Mouse (Mus musculus) hindbrain, embryonic 15.5 days (tissue): Measurements from ENCODE around the gene Lrig2. TPM values are rescaled to one million over a fixed set of nuclear protein-coding genes. Genes with fewer than 3 reads are reported as not detected.
"Not testable (repeated sequence)": the region's sequence is repeated elsewhere in the genome, so short reads cannot be mapped to it uniquely, and the experiment has no call there.

Experiments used
- ATAC-seq: fragments of 200-750 bp; cut with Nextera tagmentation; 2 replicates; pipeline ENCODE4 v1.8.0; 2017; ENCODE audit warnings: low read depth, moderate number of reproducible peaks, moderate TSS enrichment; ENCODE audit not compliant: low FRiP score
- H3K27ac ChIP-seq: fragments of 300-500 bp; sonication (generic); replicated peaks from 2 replicates; pipeline ENCODE4 v1.5.1; 2015; ENCODE audit warnings: mild to moderate bottlenecking, inconsistent platforms
- H3K27me3 ChIP-seq: fragments of 300-500 bp; sonication (generic); 2 replicates; pipeline ENCODE4 v1.6.1; 2015; ENCODE audit warnings: control low read depth, inconsistent platforms
- H3K36me3 ChIP-seq: fragments of 300-500 bp; sonication (generic); 2 replicates; pipeline ENCODE4 v1.6.1; 2015; ENCODE audit warnings: control low read depth, inconsistent platforms
- H3K4me1 ChIP-seq: fragments of 300-500 bp; sonication (generic); replicated peaks from 2 replicates; pipeline ENCODE4 v1.6.1; 2015; ENCODE audit warnings: control low read depth, inconsistent platforms
- H3K4me2 ChIP-seq: fragments of 300-500 bp; sonication (generic); 2 replicates; pipeline ENCODE4 v1.6.1; 2015; ENCODE audit warnings: moderate library complexity, mild to moderate bottlenecking, inconsistent platforms
- H3K4me3 ChIP-seq: fragments of 300-500 bp; sonication (generic); 2 replicates; pipeline ENCODE4 v1.5.1; 2015; ENCODE audit warnings: mild to moderate bottlenecking, inconsistent platforms
- H3K9ac ChIP-seq: fragments of 300-500 bp; sonication (generic); 2 replicates; pipeline ENCODE4 v1.6.1; 2015; ENCODE audit warnings: inconsistent platforms
- H3K9me3 ChIP-seq: fragments of 300-500 bp; sonication (generic); 2 replicates; pipeline ENCODE4 v1.6.1; 2016; ENCODE audit warnings: control low read depth, inconsistent platforms
- WGBS: fragments of 180-500 bp; shearing (Covaris S2); methylation state at CpG from one replicate; pipeline ENCODE4 v1.1.7; 2015; 5-methylcytosine and 5-hydroxymethylcytosine counted together
- polyA plus RNA-seq: library from polyadenylated mRNA; unstranded; fragments of >200 nt; fragmentation: Nextera tagmentation; extraction: Ambion mirVana; gene quantifications from 2 replicates; pipeline ENCODE4 v1.2.1, GENCODE M21; 2015

Lrig2 gene
- polyA plus RNA-seq, 1 experiment from 2014 or later: 25.5 TPM

DNA sequence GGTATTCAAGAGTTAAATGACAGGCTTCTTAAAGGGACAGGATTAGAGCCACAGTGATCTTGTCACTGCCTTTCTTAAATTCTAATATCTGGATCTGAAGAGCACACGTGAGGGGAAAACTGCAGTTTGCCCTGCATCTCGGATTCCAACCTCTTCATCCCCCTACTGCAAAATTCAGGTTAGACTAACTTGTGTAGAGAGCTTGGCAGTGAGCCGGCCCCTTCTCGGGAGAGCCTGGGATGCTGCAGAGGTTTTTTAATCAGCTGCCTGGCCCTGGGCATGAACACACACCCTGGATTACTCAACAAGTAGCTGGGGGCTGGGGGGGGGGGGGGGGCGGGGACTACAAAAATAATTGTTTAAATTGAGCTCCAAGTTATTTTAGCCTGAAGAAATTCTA is 69.4 kb downstream of the Lrig2 start:
- Histone ChIP-seq H3K9me3 (no peaks in the 10 kb centered on the region), H3K4me1 (peaks cover 7% of the 10 kb centered on the region), H3K27ac (peak overlapping the region; percentile 56; the same call in 1 of the 2 replicates), H3K9ac (no peak overlapping the region), H3K36me3 (no peaks in the 10 kb centered on the region), H3K4me2 (peak overlapping the region; percentile 49), H3K27me3 (no peaks in the 10 kb centered on the region), H3K4me3 (peak overlapping the region; percentile 17; the same call in 1 of the 2 replicates)
- WGBS: 27% methylated on average over 5 of the region's 5 CpGs
- peak; percentile 57; the same call in 1 of the 2 replicates for ATAC-seq

DNA sequence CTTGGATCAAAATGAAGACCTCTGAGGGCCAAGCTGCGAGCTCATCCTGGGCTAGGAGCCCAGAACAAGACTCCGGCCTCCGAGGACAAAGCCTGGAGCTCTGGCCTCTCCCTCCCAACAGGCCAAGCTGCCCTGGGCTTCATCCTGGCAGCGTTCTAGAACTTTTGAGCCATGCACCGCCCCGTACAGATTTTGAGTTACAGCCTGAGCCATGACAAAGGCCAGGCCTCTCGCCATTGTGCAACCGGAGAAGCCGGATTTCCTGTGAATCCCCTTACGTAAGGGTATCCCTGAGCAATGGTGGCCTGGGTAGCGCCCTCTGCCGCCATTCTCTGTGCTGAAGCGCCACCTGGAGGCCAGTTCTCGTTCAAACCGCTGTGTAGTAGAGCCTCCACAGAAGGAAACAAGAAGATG is 69.8 kb downstream of the Lrig2 start:
- 17% methylated on average over 15 of the region's 15 CpGs for WGBS
- H3K4me1 ChIP-seq: peaks cover 8% of the 10 kb centered on the region
- no peaks in the 10 kb centered on the region for H3K9me3 ChIP-seq
- H3K27ac ChIP-seq: peak overlapping the region; percentile 51
- 0 out of 2 replicates have a peak overlapping the region, but pooled peaks have one; percentile 21 for H3K9ac ChIP-seq
- H3K27me3 ChIP-seq: no peaks in the 10 kb centered on the region
- no peaks in the 10 kb centered on the region for H3K36me3 ChIP-seq
- peak overlapping the region; percentile 17; the same call in 1 of the 2 replicates for H3K4me3 ChIP-seq
- peak; percentile 97 for ATAC-seq
- peak overlapping the region; percentile 49 for H3K4me2 ChIP-seq

DNA sequence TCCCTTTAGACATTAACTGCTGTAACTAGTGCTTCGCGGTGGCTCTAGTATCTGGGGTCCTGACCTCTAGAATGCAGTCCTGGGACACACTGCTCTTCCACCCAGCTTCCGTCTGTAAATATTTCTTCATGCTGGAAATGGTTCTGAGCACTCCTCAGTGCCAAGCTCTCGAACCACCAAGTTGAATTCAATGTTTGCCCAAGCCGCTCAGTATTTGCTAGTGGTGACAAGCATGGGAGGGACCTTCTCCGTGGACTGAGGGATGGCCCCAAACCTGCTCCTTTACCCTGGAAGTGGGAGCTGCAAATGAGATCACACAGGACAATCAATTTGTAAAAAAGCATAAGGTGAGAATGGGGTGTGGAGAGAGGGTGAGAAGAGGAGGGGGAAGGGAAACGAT is 70.3 kb downstream of the Lrig2 start:
- WGBS: 85% methylated on average over 7 of the region's 7 CpGs
- ATAC-seq: 0 out of 2 replicates have a peak, but pooled peaks have one; percentile 2
- Histone ChIP-seq H3K36me3 (no peaks in the 10 kb centered on the region), H3K27me3 (no peaks in the 10 kb centered on the region), H3K4me3 (no peak overlapping the region), H3K4me1 (peaks cover 8% of the 10 kb centered on the region), H3K9me3 (no peaks in the 10 kb centered on the region), H3K27ac (peak overlapping the region; percentile 51; the same call in 1 of the 2 replicates), H3K9ac (no peak overlapping the region), H3K4me2 (peak overlapping the region; percentile 49)

DNA sequence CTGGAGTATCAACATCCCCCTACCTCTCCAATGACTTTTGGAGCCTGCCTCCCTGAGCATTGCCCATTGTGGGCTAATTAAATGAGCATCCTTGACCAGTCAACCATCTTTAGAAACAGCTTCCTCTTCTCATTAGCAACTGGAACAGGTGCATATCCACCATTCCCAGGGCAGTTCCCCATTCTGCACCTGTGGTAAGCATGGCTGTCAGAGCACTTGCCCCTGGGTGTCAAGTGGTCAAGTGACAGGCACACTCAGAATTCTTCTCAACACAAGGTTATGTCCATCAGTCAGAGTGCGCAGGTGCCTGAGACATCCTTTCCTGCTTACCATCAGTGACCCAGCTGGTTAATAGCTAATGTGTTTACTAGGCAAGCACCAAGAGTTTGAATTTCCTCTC is 72.9 kb downstream of the Lrig2 start:
- 94% methylated on average over 1 of the region's 1 CpGs for WGBS
- no peak overlapping the region for H3K9ac ChIP-seq
- no peak overlapping the region for H3K27ac ChIP-seq
- no peak overlapping the region for H3K4me2 ChIP-seq
- no peaks in the 10 kb centered on the region for H3K36me3 ChIP-seq
- no peak for ATAC-seq
- no peaks in the 10 kb centered on the region for H3K27me3 ChIP-seq
- peaks cover 12% of the 10 kb centered on the region for H3K4me1 ChIP-seq
- no peak overlapping the region for H3K4me3 ChIP-seq
- H3K9me3 ChIP-seq: no peaks in the 10 kb centered on the region

DNA sequence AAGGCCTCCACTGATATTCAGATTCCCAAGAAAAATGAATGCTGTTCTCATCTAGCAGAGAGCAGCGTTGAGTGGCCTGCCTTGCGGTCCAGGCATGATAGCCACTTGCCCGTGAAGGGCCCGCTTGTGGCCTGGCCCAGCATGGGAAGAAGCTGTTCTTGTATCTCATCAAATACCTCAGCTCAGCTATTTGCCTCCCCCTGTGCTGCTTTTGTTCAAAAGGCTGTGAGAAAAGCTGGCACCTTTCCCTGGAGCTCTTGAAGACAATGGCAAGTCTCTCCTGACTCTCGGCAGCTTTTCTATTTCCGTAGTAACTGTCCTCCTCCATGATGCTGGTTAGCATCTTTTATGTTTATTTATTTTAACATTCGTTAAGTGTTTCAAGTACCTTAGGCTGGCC is 74.1 kb downstream of the Lrig2 start:
- no peak overlapping the region for H3K27ac ChIP-seq
- no peaks in the 10 kb centered on the region for H3K36me3 ChIP-seq
- 46% methylated on average over 7 of the region's 7 CpGs for WGBS
- no peaks in the 10 kb centered on the region for H3K9me3 ChIP-seq
- H3K27me3 ChIP-seq: no peaks in the 10 kb centered on the region
- H3K4me1 ChIP-seq: peaks cover 12% of the 10 kb centered on the region
- H3K9ac ChIP-seq: no peak overlapping the region
- ATAC-seq: no peak
- H3K4me3 ChIP-seq: no peak overlapping the region
- H3K4me2 ChIP-seq: no peak overlapping the region

DNA sequence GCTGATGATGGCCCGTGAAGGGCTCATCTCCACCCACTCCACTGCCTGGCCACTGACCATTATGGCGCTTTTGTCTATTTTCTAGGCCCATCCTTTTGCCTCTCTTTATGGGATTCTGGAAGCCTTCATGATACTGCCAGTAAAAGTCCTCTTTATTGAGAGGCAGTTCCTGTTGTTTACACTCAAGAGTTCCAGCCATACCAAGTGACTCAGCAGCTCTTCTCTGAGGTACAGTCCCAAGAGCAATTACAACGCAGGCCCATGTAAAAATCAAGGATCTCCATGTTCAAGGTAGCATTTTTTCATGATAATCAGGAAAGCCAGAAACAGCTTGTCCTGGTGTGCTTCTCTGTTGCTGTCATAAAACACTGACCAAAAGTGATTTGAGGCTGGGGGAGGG is 75.8 kb downstream of the Lrig2 start:
- Histone ChIP-seq H3K9me3 (no peaks in the 10 kb centered on the region), H3K4me2 (no peak overlapping the region), H3K27ac (no peak overlapping the region), H3K4me3 (no peak overlapping the region), H3K27me3 (no peaks in the 10 kb centered on the region), H3K36me3 (no peaks in the 10 kb centered on the region), H3K9ac (no peak overlapping the region), H3K4me1 (0 out of 2 replicates have a peak, but pooled peaks cover 8% of the 10 kb centered on the region)
- ATAC-seq: no peak
- 97% methylated on average over 3 of the region's 3 CpGs for WGBS

DNA sequence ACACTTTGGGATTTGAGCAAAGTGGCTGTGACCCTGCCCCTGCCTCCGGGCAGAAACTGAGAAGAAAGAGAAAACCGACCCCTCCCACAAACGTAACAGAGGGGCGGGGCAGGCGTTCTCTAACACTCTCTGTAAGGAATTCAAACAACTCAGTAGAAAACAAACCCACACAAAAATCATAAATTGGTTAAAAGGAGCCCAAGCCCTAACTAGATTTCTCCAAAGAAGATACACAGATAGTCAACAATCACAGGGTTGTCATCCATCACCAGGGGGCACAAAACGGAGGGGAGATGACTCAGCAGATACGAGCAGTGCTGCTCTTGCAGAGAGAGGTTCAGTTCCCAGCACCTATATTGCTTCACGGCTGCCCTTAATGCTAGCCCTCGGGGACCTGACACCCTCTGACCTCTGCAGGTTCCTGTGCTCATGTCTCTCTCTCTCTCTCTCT is 77.4 kb downstream of the Lrig2 start:
- peak overlapping the region; percentile 29 for H3K4me3 ChIP-seq
- no peaks in the 10 kb centered on the region for H3K27me3 ChIP-seq
- no peak for ATAC-seq
- 5% methylated on average over 9 of the region's 9 CpGs for WGBS
- 0 out of 2 replicates have a peak, but pooled peaks cover 8% of the 10 kb centered on the region for H3K4me1 ChIP-seq
- peak overlapping the region; percentile 49 for H3K4me2 ChIP-seq
- H3K36me3 ChIP-seq: no peaks in the 10 kb centered on the region
- no peak overlapping the region for H3K27ac ChIP-seq
- H3K9me3 ChIP-seq: no peaks in the 10 kb centered on the region
- no peak overlapping the region for H3K9ac ChIP-seq

DNA sequence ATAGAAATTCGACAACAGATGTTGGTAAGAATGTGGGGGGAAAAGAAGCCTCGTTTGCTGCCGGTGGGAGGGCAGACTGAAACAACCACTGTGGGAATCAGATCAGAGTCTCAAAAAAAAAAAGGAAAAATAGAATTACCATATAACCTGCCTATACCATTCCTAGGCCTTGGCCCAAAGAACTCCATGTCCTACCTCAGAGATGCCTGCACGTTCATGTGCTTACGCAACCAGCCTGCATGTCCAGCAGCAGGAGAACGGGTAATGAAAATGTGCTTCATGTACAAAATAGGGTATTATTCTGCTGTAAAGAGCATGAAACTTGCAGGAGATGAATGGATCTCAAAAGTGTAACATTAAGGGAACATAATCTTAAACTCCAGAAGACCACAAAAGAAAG is 79.1 kb downstream of the Lrig2 start:
- H3K4me3 ChIP-seq: no peak overlapping the region
- H3K9ac ChIP-seq: no peak overlapping the region
- 0 out of 2 replicates have a peak, but pooled peaks cover 8% of the 10 kb centered on the region for H3K4me1 ChIP-seq
- no peak overlapping the region for H3K4me2 ChIP-seq
- no peaks in the 10 kb centered on the region for H3K27me3 ChIP-seq
- H3K9me3 ChIP-seq: no peaks in the 10 kb centered on the region
- 87% methylated on average over 6 of the region's 6 CpGs for WGBS
- ATAC-seq: no peak
- no peak overlapping the region for H3K27ac ChIP-seq
- no peaks in the 10 kb centered on the region for H3K36me3 ChIP-seq

DNA sequence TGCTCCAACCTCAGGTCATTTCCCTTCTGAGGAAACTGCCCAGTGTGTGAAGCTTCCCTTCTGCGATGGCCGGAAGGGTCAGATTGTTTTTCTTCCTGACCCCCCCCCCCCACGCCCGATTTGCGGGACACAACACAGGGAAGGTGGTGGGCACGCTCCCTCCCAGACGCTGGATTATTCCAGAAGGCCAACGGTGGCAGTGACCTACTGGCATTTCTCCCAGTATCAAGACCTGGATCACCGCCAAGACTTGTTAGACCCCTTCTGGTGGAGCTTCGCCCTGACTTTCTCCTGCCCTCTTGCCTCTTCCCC is 79.9 kb downstream of the Lrig2 start:
- Histone ChIP-seq H3K36me3 (no peaks in the 10 kb centered on the region), H3K9me3 (no peaks in the 10 kb centered on the region), H3K27ac (no peak overlapping the region), H3K9ac (no peak overlapping the region), H3K27me3 (no peaks in the 10 kb centered on the region), H3K4me3 (no peak overlapping the region), H3K4me2 (no peak overlapping the region), H3K4me1 (0 out of 2 replicates have a peak, but pooled peaks cover 4% of the 10 kb centered on the region)
- ATAC-seq: peak; percentile 54; the same call in 1 of the 2 replicates
- WGBS: 20% methylated on average over 10 of the region's 10 CpGs

DNA sequence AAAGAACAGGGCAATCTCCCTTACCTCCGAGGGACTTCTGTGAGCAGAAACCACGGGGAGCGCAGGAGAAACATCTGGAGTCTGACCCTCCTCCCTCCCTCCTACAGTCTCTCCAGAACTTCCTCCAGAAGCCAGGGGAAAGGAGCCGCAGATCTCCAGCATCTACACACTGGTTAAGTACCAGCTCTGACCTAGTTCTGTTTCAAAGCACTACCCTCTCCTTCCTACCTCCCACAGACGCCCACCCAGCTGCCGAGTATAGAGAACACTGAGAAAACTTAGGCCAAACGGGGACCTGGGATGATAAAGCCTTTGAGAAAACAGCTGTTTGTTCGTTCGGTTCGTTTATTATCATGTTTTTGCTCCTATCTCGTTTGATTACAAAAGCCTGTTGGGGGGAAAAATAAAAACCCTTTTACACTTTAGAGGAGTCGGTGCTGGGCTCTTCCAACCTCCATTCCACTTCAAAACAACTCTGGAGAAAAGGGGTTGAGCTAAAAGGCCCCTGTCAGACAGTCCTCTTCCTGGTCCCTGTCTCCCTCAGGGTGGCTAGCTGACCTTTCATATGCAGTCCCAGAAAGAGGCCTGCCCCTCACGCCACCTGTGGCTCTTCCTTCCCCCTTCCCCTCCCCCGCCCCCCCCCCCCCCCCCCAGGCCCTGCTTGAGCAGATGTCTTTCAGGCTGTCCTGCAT is 80.4 kb downstream of the Lrig2 start:
- Histone ChIP-seq H3K4me2 (no peak overlapping the region), H3K27ac (no peak overlapping the region), H3K36me3 (no peaks in the 10 kb centered on the region), H3K27me3 (no peaks in the 10 kb centered on the region), H3K4me1 (0 out of 2 replicates have a peak, but pooled peaks cover 4% of the 10 kb centered on the region), H3K4me3 (no peak overlapping the region), H3K9me3 (no peaks in the 10 kb centered on the region), H3K9ac (no peak overlapping the region)
- 26% methylated on average over 13 of the region's 14 CpGs for WGBS
- peak; percentile 34; the same call in 1 of the 2 replicates for ATAC-seq

DNA sequence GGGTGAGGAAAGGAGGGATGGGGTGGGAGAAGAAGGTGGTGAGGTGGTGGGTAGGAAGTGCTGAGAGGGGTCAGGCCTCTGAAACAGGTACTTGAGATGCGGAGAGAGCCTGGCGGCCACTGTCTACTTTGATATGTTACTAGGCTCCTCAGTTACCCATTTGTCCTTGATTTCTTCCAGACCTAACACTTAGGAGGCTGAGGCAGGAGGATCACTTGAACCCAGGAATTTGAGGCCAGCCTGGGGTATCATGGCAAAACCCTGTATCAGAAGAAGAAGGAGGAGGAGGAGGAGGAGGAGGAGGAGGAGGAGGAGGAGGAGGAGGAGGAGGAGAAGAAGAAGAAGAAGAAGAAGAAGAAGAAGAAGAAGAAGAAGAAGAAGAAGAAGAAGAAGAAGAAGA is 84.4 kb downstream of the Lrig2 start:
- H3K4me3 ChIP-seq, H3K27me3 ChIP-seq, H3K4me2 ChIP-seq, ATAC-seq, H3K9me3 ChIP-seq, H3K9ac ChIP-seq, H3K4me1 ChIP-seq, H3K36me3 ChIP-seq, H3K27ac ChIP-seq: not testable (repeated sequence)
- WGBS: 96% methylated on average over 2 of the region's 2 CpGs

DNA sequence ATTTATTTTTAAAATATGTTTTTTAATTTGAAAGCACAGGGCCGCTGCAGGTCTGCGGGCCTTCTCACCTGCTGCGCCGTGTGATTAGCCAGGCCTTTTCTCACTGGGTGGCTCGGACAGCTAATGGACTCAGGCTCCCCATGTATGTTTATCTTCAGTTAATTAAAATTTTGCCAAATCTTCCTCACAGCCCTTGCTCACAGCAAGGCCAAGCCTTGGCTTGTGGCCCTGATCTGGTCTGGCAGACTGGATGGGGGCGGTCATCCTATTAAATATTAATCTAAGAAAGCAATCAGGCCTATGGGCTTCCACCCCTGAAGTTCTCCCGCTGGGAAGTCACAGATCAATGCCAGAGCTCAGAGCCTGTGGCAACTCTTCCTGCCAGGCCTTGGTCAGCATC is 87.4 kb downstream of the Lrig2 start:
- ATAC-seq: peak; percentile 69; the same call in 1 of the 2 replicates
- H3K27me3 ChIP-seq: no peaks in the 10 kb centered on the region

More for the DNA sequence above, 87.4 kb downstream of the Lrig2 start:
- Histone ChIP-seq H3K9ac (no peak overlapping the region), H3K36me3 (no peaks in the 10 kb centered on the region), H3K9me3 (no peaks in the 10 kb centered on the region), H3K4me3 (no peak overlapping the region), H3K4me1 (no peaks in the 10 kb centered on the region), H3K4me2 (no peak overlapping the region), H3K27ac (no peak overlapping the region)
- 54% methylated on average over 7 of the region's 7 CpGs for WGBS
